Mouse (Mus musculus) ES-Bruce4 (cell line): ENCODE results near the gene Ano6.

ENCODE experiments used
- CTCF ChIP-seq: IDR thresholded peaks from one replicate; pipeline ENCODE4 v1.8.1; 2011; ENCODE audit warnings: low read depth, low read length
- EP300 ChIP-seq: IDR thresholded peaks from 2 replicates; pipeline ENCODE4 v1.6.1; 2011; ENCODE audit warnings: low read depth, low read length; ENCODE audit not compliant: insufficient read depth
- POLR2A ChIP-seq: IDR thresholded peaks from one replicate; pipeline ENCODE4 v1.8.1; 2011; ENCODE audit warnings: low read length; ENCODE audit not compliant: insufficient read depth

GRCm38 (mm10) chr15:95884658-95885620 is 94.3 kb downstream of the Ano6 start:
- TF ChIP-seq CTCF (no peak), POLR2A (no peak), EP300 (no peak)
